Mouse (Mus musculus) limb, embryonic 14.5 days (tissue): Measurements from ENCODE around the gene Hcn3. TPM values are rescaled to one million over a fixed set of nuclear protein-coding genes. Genes with fewer than 3 reads are reported as not detected.

Experiments
- ATAC-seq: fragments of 200-750 bp; cut with Nextera tagmentation; 2 replicates; pipeline ENCODE4 v1.8.0; 2017; ENCODE audit warnings: low read depth, moderate number of reproducible peaks, moderate TSS enrichment; ENCODE audit not compliant: low FRiP score
- DNase-seq: peaks from one replicate; pipeline ENCODE4 v3.0.0-alpha.2; 2015; ENCODE audit warnings: low spot score
- H3K27ac ChIP-seq: fragments of 300-500 bp; sonication (generic); replicated peaks from 2 replicates; pipeline ENCODE4 v1.5.1; 2014; ENCODE audit warnings: low read depth, mild to moderate bottlenecking, low read length, moderate library complexity, mixed read lengths
- H3K27me3 ChIP-seq: fragments of 300-500 bp; sonication (generic); 2 replicates; pipeline ENCODE4 v1.6.1; 2014; ENCODE audit warnings: low read length, mixed read lengths; ENCODE audit not compliant: control insufficient read depth, insufficient read depth
- H3K36me3 ChIP-seq: fragments of 300-500 bp; sonication (generic); 2 replicates; pipeline ENCODE4 v1.6.1; 2014; ENCODE audit warnings: mild to moderate bottlenecking, low read length, moderate library complexity, mixed read lengths; ENCODE audit not compliant: control insufficient read depth, insufficient read depth
- H3K4me1 ChIP-seq: fragments of 300-500 bp; sonication (generic); 2 replicates; pipeline ENCODE4 v1.6.1; 2014; ENCODE audit warnings: antibody characterized with exemption, low read length, mixed read lengths; ENCODE audit not compliant: control insufficient read depth, insufficient read depth
- H3K4me2 ChIP-seq: fragments of 300-500 bp; sonication (generic); replicated peaks from 2 replicates; pipeline ENCODE4 v1.6.1; 2014; ENCODE audit warnings: low read depth, mild to moderate bottlenecking, low read length, moderate library complexity; ENCODE audit not compliant: severe bottlenecking
- H3K4me3 ChIP-seq: fragments of 300-500 bp; sonication (generic); replicated peaks from 2 replicates; pipeline ENCODE4 v1.5.1; 2014; ENCODE audit warnings: low read length
- H3K9ac ChIP-seq: fragments of 300-500 bp; sonication (generic); 2 replicates; pipeline ENCODE4 v1.6.1; 2014; ENCODE audit warnings: mild to moderate bottlenecking, low read depth, low read length, moderate library complexity; ENCODE audit not compliant: severe bottlenecking
- H3K9me3 ChIP-seq: fragments of 300-500 bp; sonication (generic); 2 replicates; pipeline ENCODE4 v1.6.1; 2016; ENCODE audit warnings: low read length; ENCODE audit not compliant: control insufficient read depth
- POLR2A ChIP-seq: fragments of 200-500 bp; IDR thresholded peaks from 2 replicates; pipeline ENCODE4 v1.8.0; 2012; ENCODE audit warnings: inconsistent platforms, mild to moderate bottlenecking, moderate library complexity, borderline replicate concordance; ENCODE audit not compliant: insufficient read depth, insufficient read length; ENCODE audit errors: extremely low read depth
- WGBS: fragments of 180-500 bp; shearing (Covaris S2); extraction: QIAGEN DNeasy Blood & Tissue Kit; methylation state at CpG from one replicate; pipeline ENCODE4 v1.1.7; 2014; 5-methylcytosine and 5-hydroxymethylcytosine counted together
- polyA plus RNA-seq, 2 experiments: library from polyadenylated mRNA; depleted of rRNA in 1 of 2; stranded (reverse) in 1 of 2; unstranded in 1 of 2; fragments of >200 nt; fragmentation: Nextera tagmentation in 1 of 2; extraction: Ambion mirVana in 1 of 2; gene quantifications; 2 replicates each; pipeline versions ENCODE4 v1.2.1 to v1.2.3; 2012 to 2014

Gene Hcn3
- polyA plus RNA-seq, 2 experiments: 1.5 to 4.6 TPM

DNA sequence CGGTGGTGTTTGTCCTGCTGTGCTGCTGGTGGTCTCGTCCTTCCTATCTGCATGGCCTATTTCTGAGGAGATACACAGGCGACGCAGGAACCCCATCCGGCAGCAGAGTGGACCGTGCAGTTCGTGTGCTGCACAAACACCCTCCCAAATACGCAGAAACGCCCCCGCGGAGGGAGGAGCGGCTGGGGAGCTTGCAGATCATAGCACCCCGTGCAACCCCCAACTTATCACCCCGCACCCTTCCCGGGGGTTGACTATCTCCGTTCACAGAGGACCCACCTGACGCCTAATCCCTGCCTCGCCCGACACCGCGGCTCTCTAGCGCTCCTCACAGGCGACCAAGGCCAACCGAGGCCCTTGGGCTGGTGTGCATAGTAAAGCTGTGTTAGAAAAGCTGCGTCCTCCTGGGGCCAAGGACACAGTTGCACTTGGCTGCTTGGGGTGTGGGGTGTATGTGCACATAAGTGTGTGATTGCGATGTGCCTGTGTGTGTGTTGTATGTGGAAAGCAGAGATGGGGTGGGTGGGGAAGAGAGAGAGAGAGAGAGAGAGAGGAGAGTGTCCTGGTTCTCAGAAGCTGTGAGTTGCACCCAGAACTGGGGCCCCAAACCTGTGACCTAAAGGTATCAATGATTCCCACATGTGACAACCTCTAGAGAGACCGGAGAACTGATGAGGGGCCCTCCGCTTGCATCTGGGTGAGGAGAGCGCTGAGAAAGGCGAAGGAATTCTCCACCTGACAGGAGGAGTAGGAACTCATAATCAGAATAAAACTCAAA is 27.5 kb downstream of the Hcn3 start:
- H3K4me1 ChIP-seq: no peaks in the 10 kb centered on the region; the same call in 1 of the 2 replicates
- DNase-seq: no peak
- peak overlapping the region; percentile 32 for H3K4me3 ChIP-seq
- ATAC-seq: peak; percentile 30; the same call in 1 of the 2 replicates
- no peak for TF ChIP-seq POLR2A
- no peak overlapping the region for H3K27ac ChIP-seq
- no peaks in the 10 kb centered on the region for H3K27me3 ChIP-seq
- 14% methylated on average over 30 of the region's 30 CpGs for WGBS
- no peaks in the 10 kb centered on the region for H3K9me3 ChIP-seq
- no peaks in the 10 kb centered on the region for H3K36me3 ChIP-seq
- H3K4me2 ChIP-seq: peak overlapping the region; percentile 54
- H3K9ac ChIP-seq: peak overlapping the region; percentile 48

DNA sequence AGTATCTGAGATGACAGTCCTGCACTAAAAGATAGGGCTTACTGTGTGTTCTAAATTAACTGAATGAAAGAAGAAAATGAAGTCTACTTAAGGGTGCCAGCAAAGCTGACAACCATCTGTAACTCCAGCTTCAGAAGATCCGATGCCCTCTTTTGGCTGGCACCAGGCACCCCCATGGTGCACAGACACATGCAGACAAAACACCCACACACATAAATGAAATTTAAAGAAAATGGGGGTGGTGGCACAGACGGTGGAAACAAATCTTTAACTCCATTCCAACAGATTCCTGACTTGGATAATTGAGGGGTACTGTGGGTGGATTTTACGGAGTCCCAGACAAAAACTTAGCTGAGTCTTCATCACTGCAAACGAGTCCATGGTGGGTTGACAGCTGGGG is 28.2 kb downstream of the Hcn3 start:
- 0 out of 2 replicates have a peak overlapping the region, but pooled peaks have one; percentile 48 for H3K9ac ChIP-seq
- peak overlapping the region; percentile 32; the same call in 1 of the 2 replicates for H3K4me3 ChIP-seq
- no peaks in the 10 kb centered on the region for H3K36me3 ChIP-seq
- TF ChIP-seq POLR2A: no peak
- H3K4me2 ChIP-seq: peak overlapping the region; percentile 54
- no peaks in the 10 kb centered on the region for H3K9me3 ChIP-seq
- 47% methylated on average over 4 of the region's 4 CpGs for WGBS
- H3K4me1 ChIP-seq: no peaks in the 10 kb centered on the region; the same call in 1 of the 2 replicates
- no peak for ATAC-seq
- no peaks in the 10 kb centered on the region for H3K27me3 ChIP-seq
- H3K27ac ChIP-seq: no peak overlapping the region
- no peak for DNase-seq

DNA sequence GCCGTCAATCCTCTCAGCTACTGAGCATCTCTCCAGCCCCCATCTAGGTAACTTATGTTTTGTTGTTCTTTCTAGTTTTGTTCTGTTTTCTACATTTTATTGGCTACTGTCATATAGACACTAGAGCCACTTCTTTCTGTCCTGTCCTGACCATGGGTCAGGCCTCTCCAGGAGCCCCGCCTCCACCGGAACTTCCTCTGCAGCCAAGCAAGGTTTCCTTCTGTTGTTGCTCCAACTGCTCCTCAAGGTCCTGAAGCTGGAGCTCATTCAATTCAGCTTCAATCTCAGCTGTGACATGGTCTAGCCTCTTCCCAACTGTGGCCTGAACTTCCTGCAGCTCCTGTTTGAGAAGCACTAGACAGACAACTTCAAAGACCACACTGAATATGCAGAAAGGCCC is 30.1 kb downstream of the Hcn3 start:
- ATAC-seq (no peak), DNase-seq (no peak)
- no peak overlapping the region for H3K9ac ChIP-seq
- H3K4me2 ChIP-seq: no peak overlapping the region
- 94% methylated on average over 3 of the region's 3 CpGs for WGBS
- H3K27me3 ChIP-seq: no peaks in the 10 kb centered on the region
- no peak for TF ChIP-seq POLR2A
- H3K4me1 ChIP-seq: no peaks in the 10 kb centered on the region; the same call in 1 of the 2 replicates
- H3K9me3 ChIP-seq: no peaks in the 10 kb centered on the region
- no peaks in the 10 kb centered on the region for H3K36me3 ChIP-seq
- H3K27ac ChIP-seq: no peak overlapping the region
- H3K4me3 ChIP-seq: no peak overlapping the region

DNA sequence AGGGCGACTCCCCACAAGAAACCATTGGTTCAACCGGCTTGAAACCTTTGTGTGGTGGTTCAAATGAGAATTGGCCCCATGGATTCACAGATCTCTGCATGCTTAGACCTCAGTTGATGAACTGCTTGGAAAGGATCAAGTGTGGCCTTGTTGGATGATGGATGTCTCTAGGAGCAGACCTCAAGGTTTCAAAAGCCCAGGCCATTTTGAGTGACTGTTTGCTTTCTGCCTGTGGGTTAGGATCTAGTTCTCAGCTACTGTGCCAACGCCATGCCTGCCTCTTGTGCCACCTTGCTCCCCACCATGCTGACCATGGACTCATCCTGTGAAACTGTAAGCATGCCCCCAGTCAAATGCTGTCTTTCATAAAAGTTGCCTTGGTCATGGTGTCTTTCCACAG is 34.0 kb downstream of the Hcn3 start:
- Histone ChIP-seq H3K4me3 (no peak overlapping the region), H3K36me3 (no peaks in the 10 kb centered on the region), H3K4me1 (no peaks in the 10 kb centered on the region), H3K9ac (no peak overlapping the region), H3K27ac (no peak overlapping the region), H3K4me2 (no peak overlapping the region), H3K9me3 (no peaks in the 10 kb centered on the region), H3K27me3 (no peaks in the 10 kb centered on the region)
- WGBS: 89% methylated on average over 3 of the region's 3 CpGs
- ATAC-seq: no peak
- DNase-seq: no peak
- no peak for TF ChIP-seq POLR2A

DNA sequence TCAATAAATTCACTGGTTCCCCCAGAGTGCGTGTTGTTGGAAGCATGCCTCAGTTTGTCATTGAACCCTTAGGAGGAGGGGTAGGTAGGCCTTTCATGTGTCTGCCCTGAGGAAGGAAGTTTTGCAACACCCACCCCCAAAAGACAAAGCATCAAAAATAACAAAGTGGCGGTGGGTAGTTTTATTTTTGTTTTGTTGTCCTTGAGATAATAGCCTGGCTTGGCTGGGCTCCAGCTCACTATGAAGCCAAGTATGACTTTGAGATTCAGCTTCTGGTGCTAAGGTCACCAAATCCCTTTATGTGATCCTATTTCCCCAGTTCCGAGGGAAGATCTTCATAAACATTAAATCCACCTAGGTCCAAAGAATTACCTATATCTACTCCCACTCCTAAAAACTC is 35.8 kb downstream of the Hcn3 start:
- H3K4me3 ChIP-seq: no peak overlapping the region
- no peak overlapping the region for H3K9ac ChIP-seq
- no peak overlapping the region for H3K4me2 ChIP-seq
- no peaks in the 10 kb centered on the region for H3K27me3 ChIP-seq
- H3K4me1 ChIP-seq: no peaks in the 10 kb centered on the region
- no peak for DNase-seq
- no peak for ATAC-seq
- H3K36me3 ChIP-seq: no peaks in the 10 kb centered on the region
- no peak for TF ChIP-seq POLR2A
- no peak overlapping the region for H3K27ac ChIP-seq
- H3K9me3 ChIP-seq: no peaks in the 10 kb centered on the region
- WGBS: 75% methylated on average over 3 of the region's 3 CpGs
